Mouse (Mus musculus) liver, adult 2 months (tissue): ENCODE measurements around the gene Proser1.

Experiments
- CTCF ChIP-seq: fragments of 200-500 bp; IDR thresholded peaks from 2 replicates; pipeline ENCODE4 v1.5.1; 2011; ENCODE audit warnings: low read depth, low read length, control low read depth
- POLR2A ChIP-seq: fragments of 200-500 bp; IDR thresholded peaks from 2 replicates; pipeline ENCODE4 v1.6.1; 2011; ENCODE audit warnings: low read length, control low read depth; ENCODE audit not compliant: insufficient read depth; ENCODE audit errors: extremely low read depth

DNA sequence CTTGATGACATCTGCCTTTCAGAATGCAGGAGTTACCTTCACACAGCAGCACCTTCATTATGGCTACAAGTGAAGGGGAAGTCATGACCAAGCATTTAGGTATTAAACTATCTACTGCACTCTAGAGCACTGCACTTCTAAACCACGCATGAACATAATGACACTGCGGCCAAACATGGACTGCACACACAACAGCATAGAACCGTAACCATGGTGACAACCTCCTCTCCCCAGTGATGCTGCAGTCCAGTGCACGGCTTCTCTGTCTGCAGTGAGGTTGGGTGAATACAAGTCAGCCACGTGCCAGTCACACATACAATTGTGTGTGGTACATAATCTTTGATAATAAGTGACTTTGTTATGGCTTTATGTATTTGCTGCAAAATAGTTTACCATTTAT lies 17.9 kb upstream of the Proser1 start:
- TF ChIP-seq POLR2A (no peak), CTCF (no peak)
